In genomic region chr5:92849743-92850142, GRCm38 (mm10) we compare ENCODE assay signal across 24 mouse cellular contexts.
DNase-seq lines count a peak whose midpoint lies in the region; ATAC-seq and TF ChIP-seq lines count a peak whose summit lies in the region.
"Had no signal": no experiment of that assay in that cellular context is flagged by ENCODE, and none has a peak within 500 bp of the region (broad histone marks: within the 10 kb centered on the region; RNA-seq: fewer than 3 reads in every experiment).

No protein-coding gene starts in this region.

- no peak overlapping the region for H3K4me2 ChIP-seq in heart, embryonic 15.5 days
- H3K4me2 ChIP-seq in lung, embryonic 16.5 days (ENCODE audit: low read depth, low read length): no peak overlapping the region
- no peak overlapping the region for H3K4me2 ChIP-seq in stomach, postnatal 0 days (replicated peaks; ENCODE audit: low read depth)
- no peak overlapping the region for H3K4me2 ChIP-seq in liver, embryonic 12.5 days
- H3K4me2 ChIP-seq: embryonic facial prominence, embryonic 15.5 days; heart, embryonic 12.5 days; neural tube, embryonic 12.5 days had no signal

- H3K4me3 ChIP-seq in heart, embryonic 15.5 days: no peak overlapping the region
- H3K4me3 ChIP-seq in lung, embryonic 16.5 days (ENCODE audit: low read length): no peak overlapping the region
- H3K4me3 ChIP-seq in stomach, postnatal 0 days (ENCODE audit: low read depth, low read length): no peak overlapping the region
- H3K4me3 ChIP-seq in liver, embryonic 12.5 days: no peak overlapping the region
- H3K4me3 ChIP-seq: embryonic facial prominence, embryonic 15.5 days; gastrocnemius, adult 2 months; heart, embryonic 12.5 days; neural tube, embryonic 12.5 days had no signal

- no peak overlapping the region for H3K9ac ChIP-seq in heart, embryonic 15.5 days
- no peak overlapping the region for H3K9ac ChIP-seq in lung, embryonic 16.5 days (ENCODE audit: low read length)
- H3K9ac ChIP-seq in stomach, postnatal 0 days (ENCODE audit: low read length): no peak overlapping the region
- no peak overlapping the region for H3K9ac ChIP-seq in liver, embryonic 12.5 days
- H3K9ac ChIP-seq: embryonic facial prominence, embryonic 15.5 days; heart, embryonic 12.5 days; liver, embryonic 14.5 days; neural tube, embryonic 12.5 days had no signal

- H3K9me3 ChIP-seq in heart, embryonic 15.5 days (replicated peaks): no peaks in the 10 kb centered on the region
- no peaks in the 10 kb centered on the region for H3K9me3 ChIP-seq in lung, embryonic 16.5 days (ENCODE audit: control insufficient read depth, low read length)
- no peaks in the 10 kb centered on the region for H3K9me3 ChIP-seq in stomach, postnatal 0 days (ENCODE audit: control insufficient read depth, low read length)
- H3K9me3 ChIP-seq in liver, embryonic 12.5 days (replicated peaks): no peaks in the 10 kb centered on the region
- H3K9me3 ChIP-seq: embryonic facial prominence, embryonic 15.5 days; heart, embryonic 12.5 days; neural tube, embryonic 12.5 days had no signal

- no peak for ATAC-seq in heart, embryonic 15.5 days (replicated peaks; ENCODE audit: insufficient number of reproducible peaks, insufficient read depth, low FRiP score, low read depth)
- ATAC-seq in lung, embryonic 16.5 days (ENCODE audit: low read depth): peak; percentile 43; the same call in 1 of the 2 replicates
- ATAC-seq in stomach, postnatal 0 days (ENCODE audit: low FRiP score, low TSS enrichment): peak; percentile 89
- ATAC-seq in liver, embryonic 12.5 days: no peak
- ATAC-seq: CD4-positive, CD25-positive, alpha-beta regulatory T cell, adult 4 months; forebrain, embryonic 14.5 days; hindbrain, postnatal 0 days had no signal

- peaks cover 9% of the 10 kb centered on the region for H3K4me1 ChIP-seq in heart, embryonic 15.5 days (replicated peaks)
- no peaks in the 10 kb centered on the region; the same call in 1 of the 2 replicates for H3K4me1 ChIP-seq in lung, embryonic 16.5 days (replicated peaks; ENCODE audit: control insufficient read depth, insufficient read depth, low read length)
- H3K4me1 ChIP-seq in stomach, postnatal 0 days (replicated peaks; ENCODE audit: control insufficient read depth, insufficient read depth): no peaks in the 10 kb centered on the region
- H3K4me1 ChIP-seq in liver, embryonic 12.5 days: no peaks in the 10 kb centered on the region
- H3K4me1 ChIP-seq: embryonic facial prominence, embryonic 15.5 days had no signal

- intact Hi-C loops in heart, postnatal 25 days (cut with DNase I): no loop called here

- no peaks in the 10 kb centered on the region for H3K27me3 ChIP-seq in heart, embryonic 15.5 days
- no peaks in the 10 kb centered on the region for H3K27me3 ChIP-seq in lung, embryonic 16.5 days (ENCODE audit: control insufficient read depth, insufficient read depth, low read depth, low read length)
- no peaks in the 10 kb centered on the region for H3K27me3 ChIP-seq in stomach, postnatal 0 days (ENCODE audit: control insufficient read depth, insufficient read depth, low read length)
- no peaks in the 10 kb centered on the region for H3K27me3 ChIP-seq in liver, embryonic 12.5 days (replicated peaks)
- H3K27me3 ChIP-seq: embryonic facial prominence, embryonic 15.5 days; heart, embryonic 12.5 days; neural tube, embryonic 12.5 days had no signal

- no peak for DNase-seq in heart, postnatal 25 days (ENCODE audit: low spot score)
- no peak for DNase-seq in lung, postnatal 14 days
- peak; percentile 77 for DNase-seq in ZHBTc4 (ENCODE audit: low read depth, low spot score)
- DNase-seq in stomach, postnatal 0 days (ENCODE audit: low spot score): peak; percentile 40
- no peak for DNase-seq in spleen, adult 18-20 months
- DNase-seq: adrenal gland, postnatal 14 days; cerebellum, adult 8-10 months; gastrocnemius, adult 2 months; kidney, adult 18-20 months; layer of hippocampus, adult 9-11 months; midbrain, embryonic 14.5 days; right cerebral cortex, adult 18-20 months; right cerebral cortex, postnatal 4 days had no signal

- H3K36me3 ChIP-seq in heart, embryonic 15.5 days: no peaks in the 10 kb centered on the region
- no peaks in the 10 kb centered on the region for H3K36me3 ChIP-seq in lung, embryonic 16.5 days (ENCODE audit: control insufficient read depth, insufficient read depth, low read length)
- H3K36me3 ChIP-seq in stomach, postnatal 0 days (ENCODE audit: control insufficient read depth, insufficient read depth, low read length): no peaks in the 10 kb centered on the region
- no peaks in the 10 kb centered on the region for H3K36me3 ChIP-seq in liver, embryonic 12.5 days
- H3K36me3 ChIP-seq: embryonic facial prominence, embryonic 15.5 days; neural tube, embryonic 12.5 days had no signal

- TF ChIP-seq CTCF in stomach, postnatal 0 days (IDR thresholded peaks at IDR 0.05; ENCODE audit: low read depth): peak; percentile 25; the same call in 1 of the 2 replicates

- H3K27ac ChIP-seq in heart, embryonic 15.5 days: peak overlapping the region; percentile 3; the same call in 1 of the 2 replicates
- H3K27ac ChIP-seq in lung, embryonic 16.5 days (ENCODE audit: low read length): no peak overlapping the region
- peak overlapping the region; percentile 61 for H3K27ac ChIP-seq in stomach, postnatal 0 days (replicated peaks)
- no peak overlapping the region for H3K27ac ChIP-seq in liver, embryonic 12.5 days
- H3K27ac ChIP-seq: embryonic facial prominence, embryonic 15.5 days; gastrocnemius, adult 2 months; hindbrain, postnatal 0 days; kidney, postnatal 0 days; liver, embryonic 14.5 days; neural tube, embryonic 12.5 days had no signal

- WGBS in heart, embryonic 15.5 days: 62% methylated on average over 6 of the region's 6 CpGs
- 74% methylated on average over 6 of the region's 6 CpGs for WGBS in lung, embryonic 16.5 days
- WGBS in stomach, postnatal 0 days: 57% methylated on average over 6 of the region's 6 CpGs
- WGBS in liver, embryonic 12.5 days (ENCODE audit: insufficient replicate concordance): 74% methylated on average over 6 of the region's 6 CpGs

- TF ChIP-seq EP300 in stomach, postnatal 0 days (optimal IDR thresholded peaks at IDR 0.05): no peak

Comparison
In these comparisons a context has a peak if more than half of its experiments do, and no peak if none do; other contexts are left out.
1. ATAC-seq: peak in lung, embryonic 16.5 days (single experiment) and stomach, postnatal 0 days (single experiment); none in heart, embryonic 15.5 days (single experiment) and liver, embryonic 12.5 days (single experiment).
2. H3K27ac ChIP-seq: peak in heart, embryonic 15.5 days (single experiment) and stomach, postnatal 0 days (single experiment); none in lung, embryonic 16.5 days (single experiment) and liver, embryonic 12.5 days (single experiment).
3. DNase-seq: peak in ZHBTc4 (single experiment) and stomach, postnatal 0 days (single experiment); none in heart, postnatal 25 days (single experiment), lung, postnatal 14 days (single experiment) and spleen, adult 18-20 months (0 of 2).